Mouse (Mus musculus): ENCODE results near the gene Csrnp1. TPM values are rescaled to one million over a fixed set of nuclear protein-coding genes. Genes with fewer than 3 reads are reported as not detected.

Csrnp1 gene
- total and polyA plus RNA-seq, 3 experiments = 21.1 to 28.7 (median 21.6) TPM

DNA sequence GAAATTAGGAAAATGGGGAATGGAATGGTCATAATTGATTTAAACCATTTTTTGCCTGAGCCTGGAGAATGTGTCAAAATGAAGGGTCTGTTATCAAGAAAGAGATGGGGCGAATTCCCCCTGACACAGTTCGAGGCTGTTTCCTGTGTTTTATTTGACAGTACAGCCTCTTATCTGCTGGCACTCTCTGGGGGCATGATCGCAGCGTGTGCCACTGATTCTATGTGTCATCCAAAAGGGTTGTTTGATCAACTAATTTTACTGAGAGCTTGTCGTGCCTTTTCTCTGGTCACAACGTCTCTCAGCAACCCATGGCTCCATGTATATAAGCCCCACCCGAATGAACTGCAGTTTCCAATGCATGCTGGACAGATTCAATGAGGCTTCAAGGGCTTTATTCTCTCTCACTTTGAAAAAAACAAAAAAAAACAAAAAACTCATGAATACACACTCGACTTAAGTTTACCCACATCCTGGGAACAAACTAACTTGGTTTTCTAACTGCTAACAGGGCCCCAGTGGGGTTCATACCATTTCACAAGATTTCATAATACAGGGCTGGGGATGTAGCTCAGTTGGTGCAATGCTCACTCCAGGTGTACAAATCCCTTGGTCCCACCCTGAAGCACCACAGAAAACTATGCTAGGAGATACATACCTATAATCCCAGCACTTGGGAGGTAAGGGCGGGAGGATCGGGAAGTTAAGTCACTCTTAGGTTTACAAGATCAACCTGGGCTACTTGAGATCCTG is 8.8 kb upstream of the Csrnp1 start:
- H3K79me2 ChIP-seq (replicated peaks; ENCODE audit: control insufficient read depth, insufficient read depth, low read length) = no peaks in the 10 kb centered on the region
- H3K27me3 ChIP-seq (ENCODE audit: control insufficient read depth, insufficient read depth, low read length) = no peaks in the 10 kb centered on the region
- TF ChIP-seq POLR2A (IDR thresholded peaks at IDR 0.05; ENCODE audit: insufficient read depth, low read depth, low read length) = no peak
- no peak for TF ChIP-seq CTCF (IDR thresholded peaks at IDR 0.05)
- no peak for TF ChIP-seq EP300 (IDR thresholded peaks at IDR 0.05; ENCODE audit: insufficient read depth, low read depth, low read length)
- intact Hi-C loops (cut with DNase I) = no loop called here
- no peak overlapping the region for H3K4me3 ChIP-seq
- no peak overlapping the region for H3K9ac ChIP-seq (ENCODE audit: low read depth, low read length)
- WGBS = 60% methylated on average over 10 of the region's 10 CpGs
- no peaks in the 10 kb centered on the region for H3K36me3 ChIP-seq (ENCODE audit: control insufficient read depth, insufficient read depth, low read length)
- DNase-seq = no peak
- H3K27ac ChIP-seq = no peak overlapping the region
- no peaks in the 10 kb centered on the region for H3K4me1 ChIP-seq (ENCODE audit: control insufficient read depth, insufficient read depth, low read length)

DNA sequence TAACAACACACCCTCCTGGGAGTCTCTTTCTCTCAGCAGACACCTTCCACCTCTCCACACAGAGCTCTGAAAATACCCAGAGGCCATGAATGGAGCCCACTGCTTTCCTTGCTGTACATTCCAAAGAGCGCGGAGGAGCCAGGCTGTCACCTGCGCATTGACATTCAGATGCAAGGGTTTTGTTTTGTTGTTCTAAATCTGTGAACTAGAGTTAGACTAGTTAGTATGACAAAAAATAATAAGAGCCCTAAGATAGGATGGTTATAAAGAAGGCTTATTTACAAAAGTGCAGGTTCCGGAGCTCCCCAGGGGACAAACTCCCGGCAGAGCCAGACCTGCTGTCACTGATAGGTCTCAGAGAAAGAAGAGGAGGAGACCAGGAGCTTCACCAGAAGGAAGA is 6.9 kb upstream of the Csrnp1 start:
- Histone ChIP-seq H3K79me2 (replicated peaks; ENCODE audit: control insufficient read depth, insufficient read depth, low read length) (no peaks in the 10 kb centered on the region), H3K27me3 (ENCODE audit: control insufficient read depth, insufficient read depth, low read length) (no peaks in the 10 kb centered on the region), H3K36me3 (ENCODE audit: control insufficient read depth, insufficient read depth, low read length) (no peaks in the 10 kb centered on the region), H3K4me1 (ENCODE audit: control insufficient read depth, insufficient read depth, low read length) (no peaks in the 10 kb centered on the region), H3K4me3 (no peak overlapping the region), H3K27ac (no peak overlapping the region), H3K9ac (ENCODE audit: low read depth, low read length) (no peak overlapping the region)
- intact Hi-C loops (cut with DNase I) = no loop called here
- no peak for TF ChIP-seq CTCF (IDR thresholded peaks at IDR 0.05)
- no peak for TF ChIP-seq POLR2A (IDR thresholded peaks at IDR 0.05; ENCODE audit: insufficient read depth, low read depth, low read length)
- TF ChIP-seq EP300 (IDR thresholded peaks at IDR 0.05; ENCODE audit: insufficient read depth, low read depth, low read length) = no peak
- DNase-seq = no peak
- WGBS = 44% methylated on average over 5 of the region's 5 CpGs

DNA sequence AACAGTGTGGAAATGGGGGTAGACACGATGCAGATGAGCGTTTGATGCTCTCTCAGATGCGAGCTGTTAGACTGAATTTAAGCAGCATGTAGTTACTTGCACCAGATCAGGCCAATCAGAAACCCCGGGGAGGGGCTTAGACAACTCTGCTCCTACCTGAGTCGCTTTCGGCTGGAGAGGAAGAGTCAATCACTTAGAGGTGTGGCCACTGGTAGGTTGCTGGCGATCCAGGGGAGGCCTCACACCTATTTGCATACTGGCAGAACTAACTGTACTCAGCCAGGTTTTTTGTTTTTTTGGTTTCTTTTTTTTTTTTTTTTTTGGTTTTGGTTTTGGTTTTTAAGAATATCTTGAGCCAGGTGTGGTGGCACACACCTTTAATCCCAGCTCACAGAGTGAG is 3.8 kb upstream of the Csrnp1 start:
- Histone ChIP-seq H3K4me3 (no peak overlapping the region), H3K36me3 (ENCODE audit: control insufficient read depth, insufficient read depth, low read length) (no peaks in the 10 kb centered on the region), H3K27me3 (ENCODE audit: control insufficient read depth, insufficient read depth, low read length) (no peaks in the 10 kb centered on the region), H3K4me1 (ENCODE audit: control insufficient read depth, insufficient read depth, low read length) (peaks cover 2% of the 10 kb centered on the region), H3K27ac (no peak overlapping the region), H3K79me2 (replicated peaks; ENCODE audit: control insufficient read depth, insufficient read depth, low read length) (no peaks in the 10 kb centered on the region), H3K9ac (ENCODE audit: low read depth, low read length) (no peak overlapping the region)
- 71% methylated on average over 7 of the region's 7 CpGs for WGBS
- DNase-seq = no peak
- intact Hi-C loops (cut with DNase I) = no loop called here
- TF ChIP-seq EP300 (IDR thresholded peaks at IDR 0.05; ENCODE audit: insufficient read depth, low read depth, low read length) (no peak), CTCF (IDR thresholded peaks at IDR 0.05) (no peak), POLR2A (IDR thresholded peaks at IDR 0.05; ENCODE audit: insufficient read depth, low read depth, low read length) (no peak)

DNA sequence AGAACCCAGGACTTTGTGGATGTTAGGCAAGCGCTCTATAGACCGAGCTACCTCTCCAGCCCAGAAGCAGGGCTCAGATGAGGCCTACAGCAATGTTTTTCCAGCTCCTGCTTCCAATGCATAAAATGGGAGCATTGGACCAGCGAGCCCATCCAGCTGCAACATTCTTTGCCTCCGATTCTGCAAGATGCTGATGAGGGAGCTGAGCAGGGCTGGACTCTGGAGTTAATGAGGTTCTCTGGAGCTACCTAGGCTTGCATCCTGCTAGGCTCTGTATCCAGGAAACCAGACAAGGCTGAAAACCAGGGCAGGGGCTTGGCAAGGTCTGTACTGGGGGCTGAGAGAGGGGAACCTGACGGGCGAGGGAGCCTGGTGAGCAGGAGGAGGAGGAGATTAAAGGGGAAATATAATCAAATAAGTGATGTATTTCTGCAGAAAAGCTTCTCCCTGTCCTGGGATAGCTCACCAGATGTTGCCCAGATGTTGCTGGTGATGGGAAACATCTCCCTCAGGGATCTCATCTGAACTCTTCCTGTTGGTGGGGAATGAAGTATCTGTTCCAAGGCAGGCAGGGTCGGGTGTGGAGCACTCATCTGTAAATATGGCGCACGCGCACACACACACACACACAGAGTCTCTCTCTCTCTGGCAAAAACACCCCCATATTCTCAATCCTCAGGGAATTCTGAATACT is 1.6 kb upstream of the Csrnp1 start:
- Histone ChIP-seq H3K4me3 (no peak overlapping the region), H3K4me1 (ENCODE audit: control insufficient read depth, insufficient read depth, low read length) (peaks cover 9% of the 10 kb centered on the region), H3K36me3 (ENCODE audit: control insufficient read depth, insufficient read depth, low read length) (no peaks in the 10 kb centered on the region), H3K27me3 (ENCODE audit: control insufficient read depth, insufficient read depth, low read length) (no peaks in the 10 kb centered on the region), H3K79me2 (replicated peaks; ENCODE audit: control insufficient read depth, insufficient read depth, low read length) (no peaks in the 10 kb centered on the region), H3K27ac (no peak overlapping the region), H3K9ac (ENCODE audit: low read depth, low read length) (no peak overlapping the region)
- WGBS = 75% methylated on average over 10 of the region's 10 CpGs
- no peak for TF ChIP-seq EP300 (IDR thresholded peaks at IDR 0.05; ENCODE audit: insufficient read depth, low read depth, low read length)
- TF ChIP-seq POLR2A (IDR thresholded peaks at IDR 0.05; ENCODE audit: insufficient read depth, low read depth, low read length) = no peak
- TF ChIP-seq CTCF (IDR thresholded peaks at IDR 0.05) = no peak
- no peak for DNase-seq
- intact Hi-C loops (cut with DNase I) = loop anchor here (1.0 kb wide), 1 partner anchor 14 kb away; no protein-coding TSS in a partner anchor

DNA sequence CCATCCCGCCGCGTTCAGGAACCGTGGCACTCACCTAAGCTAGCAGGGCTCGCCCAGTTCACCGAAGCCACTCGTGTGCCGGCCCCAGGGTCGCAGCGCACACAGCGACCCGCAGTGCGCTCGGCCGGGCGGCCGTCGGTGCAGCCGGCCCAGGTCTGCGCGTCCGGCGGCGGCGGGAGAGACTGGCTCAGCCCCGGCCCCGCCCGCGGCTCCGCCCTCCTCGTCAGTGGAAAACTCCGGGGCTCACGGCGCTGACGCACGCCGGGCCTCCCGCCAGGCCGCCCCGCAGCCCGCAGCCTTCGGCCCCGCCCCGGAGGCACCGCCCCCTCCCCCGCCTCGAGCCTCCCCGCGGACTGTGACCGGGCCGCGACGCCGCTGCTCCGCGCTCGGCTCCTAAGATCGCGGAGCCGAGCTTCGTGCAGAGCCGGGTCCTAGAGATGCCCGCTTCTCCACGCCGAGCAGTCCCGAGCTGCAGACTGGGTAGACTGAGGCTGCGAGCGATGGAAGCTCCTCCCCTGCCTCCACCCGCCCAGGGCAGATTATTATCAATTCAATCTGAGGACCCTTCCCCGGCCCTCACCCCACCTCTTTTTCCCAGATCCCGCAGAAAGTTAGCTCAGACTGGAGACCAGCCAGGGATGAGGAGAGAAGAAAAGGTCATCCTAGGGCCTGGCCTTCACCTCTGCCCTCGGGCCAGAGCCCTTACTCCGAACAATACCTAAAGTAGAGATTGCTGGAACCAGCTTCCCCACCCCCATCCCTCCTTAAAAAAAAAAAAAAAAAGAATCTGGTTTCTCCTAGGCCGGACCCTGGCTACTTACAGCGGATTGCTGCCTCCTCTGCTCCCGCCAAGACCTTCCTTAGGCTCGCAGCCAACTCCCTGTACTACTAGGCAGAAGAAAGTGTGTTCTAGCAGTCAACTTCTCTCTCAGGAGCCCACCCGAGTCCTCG is 598 bp downstream of the Csrnp1 start:
- 3% methylated on average over 69 of the region's 79 CpGs for WGBS

More for the DNA sequence above, 598 bp downstream of the Csrnp1 start:
- intact Hi-C loops (cut with DNase I) = loop anchor here (1.0 kb wide), 1 partner anchor 20 kb away; no protein-coding TSS in a partner anchor
- peak overlapping the region; percentile 95 for H3K4me3 ChIP-seq
- TF ChIP-seq POLR2A (IDR thresholded peaks at IDR 0.05; ENCODE audit: insufficient read depth, low read depth, low read length) = peak; percentile 91
- TF ChIP-seq EP300 (IDR thresholded peaks at IDR 0.05; ENCODE audit: insufficient read depth, low read depth, low read length) = 0 out of 2 replicates have a peak, but pooled peaks have one; percentile 9
- TF ChIP-seq CTCF (IDR thresholded peaks at IDR 0.05) = no peak
- 0 out of 2 replicates have a peak, but pooled peaks cover 2% of the 10 kb centered on the region for H3K79me2 ChIP-seq (replicated peaks; ENCODE audit: control insufficient read depth, insufficient read depth, low read length)
- peaks cover 25% of the 10 kb centered on the region for H3K4me1 ChIP-seq (ENCODE audit: control insufficient read depth, insufficient read depth, low read length)
- H3K9ac ChIP-seq (ENCODE audit: low read depth, low read length) = peak overlapping the region; percentile 99
- H3K27ac ChIP-seq = peak overlapping the region; percentile 99
- peak; percentile 97 for DNase-seq
- no peaks in the 10 kb centered on the region for H3K27me3 ChIP-seq (ENCODE audit: control insufficient read depth, insufficient read depth, low read length)
- H3K36me3 ChIP-seq (ENCODE audit: control insufficient read depth, insufficient read depth, low read length) = peaks cover 3% of the 10 kb centered on the region; the same call in 1 of the 2 replicates
